Mouse (Mus musculus) stomach, postnatal 0 days (tissue): ENCODE results near the gene Fstl4. TPM values are rescaled to one million over a fixed set of nuclear protein-coding genes. Genes with fewer than 3 reads are reported as not detected.
A peak's percentile ranks its signal among the peaks of the same experiment; 100 is the strongest.

Experiments used
- ATAC-seq: fragments of 200-750 bp; cut with Nextera tagmentation; 2 replicates; pipeline ENCODE4 v1.8.0; 2017; ENCODE audit not compliant: low FRiP score, low TSS enrichment
- DNase-seq: peaks from one replicate; pipeline ENCODE4 v3.0.0-alpha.2; 2016; ENCODE audit warnings: low spot score
- H3K27ac ChIP-seq: fragments of 300-500 bp; sonication (generic); replicated peaks from 2 replicates; pipeline ENCODE4 v1.5.1; 2014; ENCODE audit warnings: mild to moderate bottlenecking, control low read depth
- H3K27me3 ChIP-seq: fragments of 300-500 bp; sonication (generic); 2 replicates; pipeline ENCODE4 v1.6.1; 2014; ENCODE audit warnings: low read length; ENCODE audit not compliant: control insufficient read depth, insufficient read depth
- H3K36me3 ChIP-seq: fragments of 300-500 bp; sonication (generic); 2 replicates; pipeline ENCODE4 v1.6.1; 2014; ENCODE audit warnings: low read length, mixed read lengths; ENCODE audit not compliant: control insufficient read depth, insufficient read depth
- H3K4me1 ChIP-seq: fragments of 300-500 bp; sonication (generic); replicated peaks from 2 replicates; pipeline ENCODE4 v1.6.1; 2014; ENCODE audit warnings: antibody characterized with exemption; ENCODE audit not compliant: control insufficient read depth, insufficient read depth
- H3K4me2 ChIP-seq: fragments of 300-500 bp; sonication (generic); replicated peaks from 2 replicates; pipeline ENCODE4 v1.6.1; 2014; ENCODE audit warnings: low read depth, mild to moderate bottlenecking, control low read depth, moderate library complexity
- H3K4me3 ChIP-seq: fragments of 300-500 bp; sonication (generic); 2 replicates; pipeline ENCODE4 v1.5.1; 2014; ENCODE audit warnings: low read depth, low read length, control low read depth
- H3K9ac ChIP-seq: fragments of 300-500 bp; sonication (generic); 2 replicates; pipeline ENCODE4 v1.6.1; 2014; ENCODE audit warnings: mild to moderate bottlenecking, low read length, control low read depth, mixed read lengths
- H3K9me3 ChIP-seq: fragments of 300-500 bp; sonication (generic); 2 replicates; pipeline ENCODE4 v1.6.1; 2016; ENCODE audit warnings: low read length; ENCODE audit not compliant: control insufficient read depth
- CTCF ChIP-seq: IDR thresholded peaks from 2 replicates; pipeline ENCODE4 v1.5.1; 2016; ENCODE audit warnings: antibody characterized with exemption, low read depth, mild to moderate bottlenecking, moderate library complexity
- EP300 ChIP-seq: optimal IDR thresholded peaks from 2 replicates; pipeline ENCODE3; 2016; ENCODE audit warnings: antibody characterized with exemption
- WGBS: fragments of 180-500 bp; shearing (Covaris S2); extraction: QIAGEN DNeasy Blood & Tissue Kit; methylation state at CpG from one replicate; pipeline ENCODE4 v1.1.7; 2014; 5-methylcytosine and 5-hydroxymethylcytosine counted together
- polyA plus RNA-seq: library from polyadenylated mRNA; unstranded; fragments of >200 nt; fragmentation: Nextera tagmentation; extraction: Ambion mirVana; gene quantifications from 2 replicates; pipeline ENCODE4 v1.2.1, GENCODE M21; 2015

The Fstl4 gene
- polyA plus RNA-seq, 1 experiment from 2014 or later, result 1.1 TPM

GRCm38 (mm10) chr11:52782426-52782825 lies 18.0 kb downstream of the Fstl4 start:
- H3K27ac ChIP-seq, result no peak overlapping the region
- no peaks in the 10 kb centered on the region for H3K4me1 ChIP-seq
- H3K9ac ChIP-seq, result no peak overlapping the region
- H3K4me3 ChIP-seq, result no peak overlapping the region
- DNase-seq (no peak), ATAC-seq (no peak)
- no peaks in the 10 kb centered on the region for H3K36me3 ChIP-seq
- WGBS, result 82% methylated on average over 5 of the region's 5 CpGs
- no peaks in the 10 kb centered on the region for H3K27me3 ChIP-seq
- TF ChIP-seq CTCF (no peak), EP300 (no peak)
- no peak overlapping the region for H3K4me2 ChIP-seq
- no peaks in the 10 kb centered on the region for H3K9me3 ChIP-seq

GRCm38 (mm10) chr11:52794331-52794730 lies 29.9 kb downstream of the Fstl4 start:
- Histone ChIP-seq H3K4me2 (no peak overlapping the region), H3K4me3 (no peak overlapping the region), H3K27me3 (no peaks in the 10 kb centered on the region), H3K4me1 (no peaks in the 10 kb centered on the region), H3K27ac (no peak overlapping the region), H3K9me3 (no peaks in the 10 kb centered on the region), H3K36me3 (no peaks in the 10 kb centered on the region), H3K9ac (no peak overlapping the region)
- ATAC-seq, result no peak
- 73% methylated on average over 5 of the region's 5 CpGs for WGBS
- peak; percentile 6 for DNase-seq
- TF ChIP-seq EP300, result no peak
- TF ChIP-seq CTCF, result no peak

GRCm38 (mm10) chr11:52809542-52809941 lies 45.1 kb downstream of the Fstl4 start:
- 84% methylated on average over 2 of the region's 2 CpGs for WGBS
- Histone ChIP-seq H3K27ac (no peak overlapping the region), H3K4me1 (no peaks in the 10 kb centered on the region), H3K9ac (no peak overlapping the region), H3K4me3 (no peak overlapping the region), H3K4me2 (no peak overlapping the region), H3K36me3 (no peaks in the 10 kb centered on the region), H3K27me3 (no peaks in the 10 kb centered on the region), H3K9me3 (no peaks in the 10 kb centered on the region)
- ATAC-seq (no peak), DNase-seq (no peak)
- TF ChIP-seq EP300, result no peak
- no peak for TF ChIP-seq CTCF

GRCm38 (mm10) chr11:52816004-52816403 lies 51.6 kb downstream of the Fstl4 start:
- no peak for DNase-seq
- H3K9ac ChIP-seq, result no peak overlapping the region
- no peak overlapping the region for H3K4me3 ChIP-seq
- H3K36me3 ChIP-seq, result no peaks in the 10 kb centered on the region
- no peaks in the 10 kb centered on the region for H3K9me3 ChIP-seq
- 86% methylated on average over 4 of the region's 4 CpGs for WGBS
- H3K27ac ChIP-seq, result no peak overlapping the region
- no peak for ATAC-seq
- no peaks in the 10 kb centered on the region for H3K4me1 ChIP-seq
- no peak for TF ChIP-seq EP300
- no peak for TF ChIP-seq CTCF
- no peaks in the 10 kb centered on the region for H3K27me3 ChIP-seq
- H3K4me2 ChIP-seq, result no peak overlapping the region

GRCm38 (mm10) chr11:52820336-52820905 lies 56.0 kb downstream of the Fstl4 start:
- no peaks in the 10 kb centered on the region for H3K27me3 ChIP-seq
- no peaks in the 10 kb centered on the region for H3K36me3 ChIP-seq
- no peak for TF ChIP-seq EP300
- TF ChIP-seq CTCF, result no peak
- no peaks in the 10 kb centered on the region for H3K4me1 ChIP-seq
- no peak overlapping the region for H3K27ac ChIP-seq
- H3K9me3 ChIP-seq, result no peaks in the 10 kb centered on the region
- WGBS, result 19% methylated on average over 2 of the region's 2 CpGs
- no peak for DNase-seq
- H3K4me2 ChIP-seq, result no peak overlapping the region
- no peak for ATAC-seq
- H3K4me3 ChIP-seq, result no peak overlapping the region
- no peak overlapping the region for H3K9ac ChIP-seq

- Histone ChIP-seq H3K36me3 (no peaks in the 10 kb centered on the region), H3K9ac (no peak overlapping the region), H3K4me3 (no peak overlapping the region), H3K4me2 (no peak overlapping the region), H3K27ac (no peak overlapping the region), H3K9me3 (no peaks in the 10 kb centered on the region), H3K27me3 (no peaks in the 10 kb centered on the region), H3K4me1 (no peaks in the 10 kb centered on the region)
- DNase-seq (peak; percentile 11), ATAC-seq (no peak)
- TF ChIP-seq EP300 (no peak), CTCF (no peak)
- 90% methylated on average over 2 of the region's 2 CpGs for WGBS
Observed at GRCm38 (mm10) chr11:52826591-52826990, 62.2 kb downstream of the Fstl4 start.
